Mouse (Mus musculus) C2C12 (cell line): ENCODE results near the gene Gm45140.

Source experiments
- CEBPB ChIP-seq: IDR thresholded peaks from one replicate; pipeline ENCODE4 v1.6.1; 2011; ENCODE audit warnings: low read depth, mild to moderate bottlenecking, control low read depth, moderate library complexity
- CTCF ChIP-seq: IDR thresholded peaks from one replicate; pipeline ENCODE4 v1.5.1; 2011; ENCODE audit not compliant: control insufficient read depth, insufficient read depth, insufficient read length
- MAX ChIP-seq: IDR thresholded peaks from one replicate; pipeline ENCODE4 v1.6.1; 2011; ENCODE audit warnings: mild to moderate bottlenecking, control low read depth
- MYOG ChIP-seq: IDR thresholded peaks from one replicate; pipeline ENCODE4 v1.6.1; 2011; ENCODE audit not compliant: control insufficient read depth, insufficient read length; ENCODE audit errors: extremely low read depth
- USF1 ChIP-seq: IDR thresholded peaks from one replicate; pipeline ENCODE4 v1.6.1; 2011; ENCODE audit warnings: low read depth, mild to moderate bottlenecking, control low read depth, moderate library complexity

GRCm38 (mm10) chr6:87790779-87791480, 44.7 kb downstream of the Gm45140 start:
- TF ChIP-seq CTCF (no peak), MYOG (no peak), MAX (no peak), USF1 (no peak), CEBPB (no peak)
